Mouse (Mus musculus): Measurements from ENCODE around the gene Cd79b.

- TF ChIP-seq POLR2A (IDR thresholded peaks at IDR 0.05; ENCODE audit: borderline replicate concordance, control insufficient read depth, low read depth, low read length) (no peak), CTCF (IDR thresholded peaks at IDR 0.05; ENCODE audit: control insufficient read depth, insufficient read depth, low read length) (no peak)
These were observed 36.3 kb upstream of the Cd79b start for GRCm38 (mm10) chr11:106350853-106351252.
